Mouse (Mus musculus): Measurements from ENCODE around the gene Mkrn2. TPM values are rescaled to one million over a fixed set of nuclear protein-coding genes. Genes with fewer than 3 reads are reported as not detected.

Gene Mkrn2
- polyA plus RNA-seq, 1 experiment from 2014 or later, result 23.4 TPM

- Histone ChIP-seq H3K9me3 (ENCODE audit: control insufficient read depth, low read length) (no peaks in the 10 kb centered on the region), H3K27me3 (ENCODE audit: control insufficient read depth, insufficient read depth, low read length) (no peaks in the 10 kb centered on the region), H3K27ac (ENCODE audit: low read depth, low read length) (no peak overlapping the region), H3K36me3 (ENCODE audit: control insufficient read depth, insufficient read depth, low read length) (no peaks in the 10 kb centered on the region), H3K4me3 (ENCODE audit: low read depth, low read length) (no peak overlapping the region), H3K4me1 (replicated peaks; ENCODE audit: control insufficient read depth, insufficient read depth, low read length) (no peaks in the 10 kb centered on the region), H3K4me2 (ENCODE audit: low read depth, low read length, severe bottlenecking) (no peak overlapping the region), H3K9ac (ENCODE audit: low read length) (no peak overlapping the region)
- DNase-seq (ENCODE audit: low spot score) (no peak), ATAC-seq (replicated peaks; ENCODE audit: low FRiP score) (no peak)
- 90% methylated on average over 3 of the region's 3 CpGs for WGBS
These were observed 20.9 kb upstream of the Mkrn2 start for GRCm38 (mm10) chr6:115580810-115581209.

GRCm38 (mm10) chr6:115582328-115583115, 19.2 kb upstream of the Mkrn2 start:
- DNase-seq (ENCODE audit: low spot score), result no peak
- no peaks in the 10 kb centered on the region for H3K27me3 ChIP-seq (ENCODE audit: control insufficient read depth, insufficient read depth, low read length)
- 75% methylated on average over 10 of the region's 10 CpGs for WGBS
- ATAC-seq (replicated peaks; ENCODE audit: low FRiP score), result no peak
- no peak overlapping the region for H3K9ac ChIP-seq (ENCODE audit: low read length)
- no peak overlapping the region for H3K4me2 ChIP-seq (ENCODE audit: low read depth, low read length, severe bottlenecking)
- H3K4me3 ChIP-seq (ENCODE audit: low read depth, low read length), result no peak overlapping the region
- H3K27ac ChIP-seq (ENCODE audit: low read depth, low read length), result no peak overlapping the region
- H3K36me3 ChIP-seq (ENCODE audit: control insufficient read depth, insufficient read depth, low read length), result no peaks in the 10 kb centered on the region
- H3K9me3 ChIP-seq (ENCODE audit: control insufficient read depth, low read length), result no peaks in the 10 kb centered on the region
- no peaks in the 10 kb centered on the region for H3K4me1 ChIP-seq (replicated peaks; ENCODE audit: control insufficient read depth, insufficient read depth, low read length)

GRCm38 (mm10) chr6:115583430-115584125, 18.1 kb upstream of the Mkrn2 start:
- no peaks in the 10 kb centered on the region for H3K9me3 ChIP-seq (ENCODE audit: control insufficient read depth, low read length)
- H3K4me3 ChIP-seq (ENCODE audit: low read depth, low read length), result no peak overlapping the region
- no peaks in the 10 kb centered on the region for H3K4me1 ChIP-seq (replicated peaks; ENCODE audit: control insufficient read depth, insufficient read depth, low read length)
- H3K27me3 ChIP-seq (ENCODE audit: control insufficient read depth, insufficient read depth, low read length), result no peaks in the 10 kb centered on the region
- no peaks in the 10 kb centered on the region for H3K36me3 ChIP-seq (ENCODE audit: control insufficient read depth, insufficient read depth, low read length)
- no peak overlapping the region for H3K27ac ChIP-seq (ENCODE audit: low read depth, low read length)
- H3K4me2 ChIP-seq (ENCODE audit: low read depth, low read length, severe bottlenecking), result no peak overlapping the region
- ATAC-seq (replicated peaks; ENCODE audit: low FRiP score), result no peak
- DNase-seq (ENCODE audit: low spot score), result no peak
- no peak overlapping the region for H3K9ac ChIP-seq (ENCODE audit: low read length)
- 82% methylated on average over 6 of the region's 6 CpGs for WGBS

GRCm38 (mm10) chr6:115584176-115584575, 17.5 kb upstream of the Mkrn2 start:
- 83% methylated on average over 3 of the region's 3 CpGs for WGBS
- H3K27me3 ChIP-seq (ENCODE audit: control insufficient read depth, insufficient read depth, low read length), result no peaks in the 10 kb centered on the region

GRCm38 (mm10) chr6:115586321-115586720, 15.4 kb upstream of the Mkrn2 start:
- WGBS, result 89% methylated on average over 10 of the region's 10 CpGs
- Histone ChIP-seq H3K27me3 (ENCODE audit: control insufficient read depth, insufficient read depth, low read length) (no peaks in the 10 kb centered on the region), H3K4me2 (ENCODE audit: low read depth, low read length, severe bottlenecking) (no peak overlapping the region), H3K4me3 (ENCODE audit: low read depth, low read length) (no peak overlapping the region), H3K4me1 (replicated peaks; ENCODE audit: control insufficient read depth, insufficient read depth, low read length) (no peaks in the 10 kb centered on the region), H3K9ac (ENCODE audit: low read length) (no peak overlapping the region), H3K9me3 (ENCODE audit: control insufficient read depth, low read length) (no peaks in the 10 kb centered on the region), H3K36me3 (ENCODE audit: control insufficient read depth, insufficient read depth, low read length) (no peaks in the 10 kb centered on the region), H3K27ac (ENCODE audit: low read depth, low read length) (no peak overlapping the region)
- ATAC-seq (replicated peaks; ENCODE audit: low FRiP score), result no peak
- no peak for DNase-seq (ENCODE audit: low spot score)

More at GRCm38 (mm10) chr6:115584176-115584575, 17.5 kb upstream of the Mkrn2 start:
- Histone ChIP-seq H3K4me2 (ENCODE audit: low read depth, low read length, severe bottlenecking) (no peak overlapping the region), H3K36me3 (ENCODE audit: control insufficient read depth, insufficient read depth, low read length) (no peaks in the 10 kb centered on the region), H3K4me3 (ENCODE audit: low read depth, low read length) (no peak overlapping the region), H3K27ac (ENCODE audit: low read depth, low read length) (no peak overlapping the region), H3K9me3 (ENCODE audit: control insufficient read depth, low read length) (no peaks in the 10 kb centered on the region), H3K9ac (ENCODE audit: low read length) (no peak overlapping the region), H3K4me1 (replicated peaks; ENCODE audit: control insufficient read depth, insufficient read depth, low read length) (no peaks in the 10 kb centered on the region)
- DNase-seq (ENCODE audit: low spot score), result no peak
- ATAC-seq (replicated peaks; ENCODE audit: low FRiP score), result no peak

- Histone ChIP-seq H3K9ac (ENCODE audit: low read length) (no peak overlapping the region), H3K4me1 (replicated peaks; ENCODE audit: control insufficient read depth, insufficient read depth, low read length) (no peaks in the 10 kb centered on the region), H3K36me3 (ENCODE audit: control insufficient read depth, insufficient read depth, low read length) (no peaks in the 10 kb centered on the region), H3K4me2 (ENCODE audit: low read depth, low read length, severe bottlenecking) (no peak overlapping the region), H3K4me3 (ENCODE audit: low read depth, low read length) (no peak overlapping the region), H3K9me3 (ENCODE audit: control insufficient read depth, low read length) (no peaks in the 10 kb centered on the region), H3K27me3 (ENCODE audit: control insufficient read depth, insufficient read depth, low read length) (no peaks in the 10 kb centered on the region), H3K27ac (ENCODE audit: low read depth, low read length) (no peak overlapping the region)
- DNase-seq (ENCODE audit: low spot score) (no peak), ATAC-seq (replicated peaks; ENCODE audit: low FRiP score) (no peak)
- 87% methylated on average over 19 of the region's 19 CpGs for WGBS
These were observed 9.9 kb upstream of the Mkrn2 start for GRCm38 (mm10) chr6:115591692-115592359.

GRCm38 (mm10) chr6:115592458-115592857, 9.2 kb upstream of the Mkrn2 start, which contains the start of gene Mkrn2os:
Gene Mkrn2os (minus strand): TSS chr6:115592576.
- DNase-seq (ENCODE audit: low spot score) (no peak), ATAC-seq (replicated peaks; ENCODE audit: low FRiP score) (no peak)
- H3K9me3 ChIP-seq (ENCODE audit: control insufficient read depth, low read length), result no peaks in the 10 kb centered on the region
- no peak within 1 kb of the TSS for H3K9ac ChIP-seq (ENCODE audit: low read length)
- WGBS, result 68% methylated on average over 5 of the region's 5 CpGs
- H3K27me3 ChIP-seq (ENCODE audit: control insufficient read depth, insufficient read depth, low read length), result no peaks in the 10 kb centered on the region
- H3K4me2 ChIP-seq (ENCODE audit: low read depth, low read length, severe bottlenecking), result no peak within 1 kb of the TSS
- no peak within 1 kb of the TSS for H3K27ac ChIP-seq (ENCODE audit: low read depth, low read length)
- no peaks in the 10 kb centered on the region for H3K36me3 ChIP-seq (ENCODE audit: control insufficient read depth, insufficient read depth, low read length)
- no peak within 1 kb of the TSS for H3K4me3 ChIP-seq (ENCODE audit: low read depth, low read length)
- H3K4me1 ChIP-seq (replicated peaks; ENCODE audit: control insufficient read depth, insufficient read depth, low read length), result no peaks in the 10 kb centered on the region

GRCm38 (mm10) chr6:115593252-115593651, 8.4 kb upstream of the Mkrn2 start:
- H3K4me2 ChIP-seq (ENCODE audit: low read depth, low read length, severe bottlenecking), result no peak overlapping the region
- no peak for DNase-seq (ENCODE audit: low spot score)
- H3K36me3 ChIP-seq (ENCODE audit: control insufficient read depth, insufficient read depth, low read length), result no peaks in the 10 kb centered on the region
- H3K4me1 ChIP-seq (replicated peaks; ENCODE audit: control insufficient read depth, insufficient read depth, low read length), result no peaks in the 10 kb centered on the region
- no peak overlapping the region for H3K9ac ChIP-seq (ENCODE audit: low read length)
- ATAC-seq (replicated peaks; ENCODE audit: low FRiP score), result no peak
- no peak overlapping the region for H3K4me3 ChIP-seq (ENCODE audit: low read depth, low read length)
- H3K9me3 ChIP-seq (ENCODE audit: control insufficient read depth, low read length), result no peaks in the 10 kb centered on the region
- no peaks in the 10 kb centered on the region for H3K27me3 ChIP-seq (ENCODE audit: control insufficient read depth, insufficient read depth, low read length)
- no peak overlapping the region for H3K27ac ChIP-seq (ENCODE audit: low read depth, low read length)
- 75% methylated on average over 4 of the region's 4 CpGs for WGBS
